Mouse (Mus musculus): ENCODE data around the gene Defb33.

GRCm38 (mm10) chr8:20902527-20902926 lies 10.1 kb downstream of the Defb33 start, which contains the start of gene Gm15056:
- TF ChIP-seq CTCF (IDR thresholded peaks at IDR 0.05; ENCODE audit: control insufficient read depth, insufficient read depth, insufficient replicate concordance, low read depth, low read length), result no peak
- TF ChIP-seq POLR2A (IDR thresholded peaks at IDR 0.05; ENCODE audit: control insufficient read depth, low read depth, low read length), result no peak

Data from testis, adult 2 months (tissue).